Mouse (Mus musculus) olfactory bulb, adult 2 months (tissue): ENCODE data around the gene Dcaf8.

Source experiments
- CTCF ChIP-seq: fragments of 200-500 bp; IDR thresholded peaks from 2 replicates; pipeline ENCODE4 v1.5.1; 2012; ENCODE audit warnings: low read depth, mild to moderate bottlenecking, low read length, moderate library complexity; ENCODE audit not compliant: insufficient read depth
- POLR2A ChIP-seq: fragments of 200-500 bp; IDR thresholded peaks from 2 replicates; pipeline ENCODE4 v1.6.1; 2012; ENCODE audit warnings: mild to moderate bottlenecking, low read depth, low read length, moderate library complexity; ENCODE audit not compliant: insufficient read depth

GRCm38 (mm10) chr1:172198996-172199395, 51.1 kb downstream of the Dcaf8 start:
- TF ChIP-seq CTCF, result no peak
- TF ChIP-seq POLR2A, result no peak
